Mouse (Mus musculus) kidney, postnatal 14 days (tissue): ENCODE results near the gene Syt9.

Source experiments
- DNase-seq: peaks from one replicate; pipeline ENCODE4 v3.0.0; 2022; ENCODE audit warnings: mixed read lengths

The Syt9 gene

DNA sequence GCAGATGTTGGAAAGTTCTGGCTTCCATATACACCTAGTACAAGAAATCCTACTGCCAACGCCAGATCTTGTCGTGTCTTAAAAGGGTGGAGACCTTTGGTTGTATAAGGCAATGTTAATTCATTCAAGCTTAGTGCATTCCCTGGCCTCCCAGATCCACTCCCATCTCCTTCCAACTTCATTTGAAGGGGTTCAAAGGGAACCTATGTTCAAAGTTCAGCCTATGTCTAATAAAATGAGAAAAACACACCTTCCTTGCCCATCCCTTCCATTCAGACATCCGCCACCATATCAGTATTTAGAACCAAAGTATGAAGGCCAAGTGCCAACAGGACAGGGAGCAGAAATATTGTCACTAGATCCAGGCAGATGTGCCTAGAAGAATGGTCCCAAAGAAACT, 177.3 kb downstream of the Syt9 start:
- no peak for DNase-seq

DNA sequence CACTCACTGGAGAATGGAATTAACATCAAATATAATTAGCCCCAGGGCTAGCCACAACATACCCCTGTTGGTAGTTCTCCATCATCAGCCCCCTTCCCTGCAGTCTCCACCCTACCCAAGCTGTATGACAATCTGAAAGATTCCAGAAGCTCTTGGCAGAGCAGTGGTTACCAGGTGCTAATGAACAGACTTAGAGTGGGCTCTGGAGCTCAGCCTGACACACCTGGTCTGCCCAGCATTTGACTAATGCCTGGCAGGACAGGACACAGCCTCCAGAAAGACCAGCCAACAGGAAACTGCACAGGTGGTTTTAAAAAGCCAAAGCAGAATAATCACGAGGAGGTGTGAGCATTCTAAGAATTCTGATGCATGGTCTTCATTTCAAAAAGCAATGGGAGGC, 182.9 kb downstream of the Syt9 start:
- no peak for DNase-seq

DNA sequence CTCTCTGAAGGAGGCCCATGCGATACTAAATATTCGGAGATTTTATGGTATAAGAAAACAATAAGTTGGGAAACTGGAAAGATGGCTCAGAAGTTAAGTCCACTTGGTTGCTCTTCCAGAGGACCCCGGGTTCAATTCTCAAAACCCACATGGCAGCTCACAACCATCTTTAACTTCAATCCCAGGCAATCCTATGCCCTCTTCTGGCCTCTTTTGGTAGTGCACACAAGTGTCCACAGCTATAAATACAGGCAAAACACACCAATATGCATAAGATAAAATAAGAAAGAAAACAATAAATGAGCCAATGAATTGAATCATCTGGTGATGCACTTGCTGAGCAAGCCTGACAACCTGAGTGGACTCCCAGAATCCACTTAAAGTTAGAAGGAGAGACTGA, 185.4 kb downstream of the Syt9 start:
- no peak for DNase-seq

DNA sequence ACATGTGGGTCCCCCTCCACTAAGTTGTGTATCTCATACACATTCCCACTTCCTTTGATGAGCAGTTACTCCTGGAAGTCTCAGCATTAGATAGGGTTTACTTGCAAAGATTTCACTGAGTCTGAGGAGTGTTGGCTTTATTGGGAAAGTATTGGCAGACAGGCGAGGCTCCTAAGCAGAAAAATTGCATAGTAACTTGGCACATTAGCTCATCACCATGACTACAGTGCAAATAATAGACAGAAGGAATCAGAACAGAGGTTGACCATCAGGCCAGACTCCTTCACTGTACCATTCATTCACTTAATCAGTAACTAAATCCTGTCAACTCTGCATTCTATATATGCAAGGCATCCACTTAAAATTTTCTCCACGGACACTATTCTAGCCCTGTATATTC, 190.1 kb downstream of the Syt9 start:
- no peak for DNase-seq

DNA sequence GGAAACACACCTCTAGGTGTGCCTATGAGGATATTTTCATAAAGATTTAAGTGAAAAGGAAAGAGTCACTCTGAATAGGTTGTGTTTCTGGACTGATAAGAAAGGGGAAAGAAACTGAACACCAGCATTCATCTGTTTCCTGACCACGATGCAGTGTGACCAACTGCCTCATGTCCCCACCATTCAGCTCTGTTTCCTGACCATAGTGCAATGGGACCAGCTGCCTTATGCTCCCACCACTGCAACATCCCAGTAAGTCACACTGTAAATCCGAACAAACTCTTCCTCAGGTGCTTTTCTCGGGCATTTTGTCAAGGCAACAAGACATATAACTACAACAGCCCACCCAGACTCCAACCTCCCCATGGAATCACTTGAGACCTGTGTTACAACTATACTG, 191.1 kb downstream of the Syt9 start:
- DNase-seq: no peak

DNA sequence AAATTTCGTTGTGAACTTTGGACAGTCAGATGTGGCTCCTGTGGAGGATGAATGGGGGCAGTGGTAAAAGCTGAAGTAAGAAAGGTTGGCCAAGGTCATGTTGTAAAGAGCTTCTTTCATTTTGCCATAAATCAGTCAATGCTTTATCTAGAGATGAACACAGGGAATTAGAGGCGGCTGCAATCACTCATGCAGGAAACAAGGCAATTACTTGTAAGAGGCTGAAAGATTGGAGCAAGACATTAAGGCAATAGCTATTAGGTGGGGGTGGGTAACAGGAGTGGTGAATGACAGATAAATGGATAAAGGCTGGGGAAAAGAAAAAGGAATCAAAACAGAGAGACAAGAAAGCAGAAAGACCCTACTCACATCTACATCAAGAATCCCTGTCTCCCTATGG, 193.2 kb downstream of the Syt9 start:
- no peak for DNase-seq

DNA sequence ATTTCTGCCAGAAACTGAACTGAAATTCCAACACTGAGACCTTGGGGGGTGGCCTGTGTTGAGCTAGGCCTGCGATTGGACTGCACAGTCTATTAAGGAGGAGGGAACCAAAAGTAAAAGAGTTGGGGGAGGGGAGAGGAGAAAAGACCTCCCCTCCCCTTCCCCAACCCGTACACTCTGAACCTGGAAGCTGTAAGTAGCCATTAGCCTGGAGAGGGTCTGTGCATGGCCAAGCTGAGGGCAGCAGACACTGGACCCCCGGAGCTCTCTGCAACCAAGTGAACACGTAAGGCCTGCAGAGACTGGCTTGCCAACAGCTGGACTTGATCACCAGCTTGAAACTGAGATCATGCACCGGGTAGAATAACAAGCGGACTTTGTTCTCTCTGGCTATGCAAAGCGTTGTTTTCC, 196.7 kb downstream of the Syt9 start, which contains the start of gene Olfml1:
TSS of gene Olfml1 (plus strand) at position 186 of the 411 bp plus-strand sequence.
- DNase-seq: peak; percentile 67

DNA sequence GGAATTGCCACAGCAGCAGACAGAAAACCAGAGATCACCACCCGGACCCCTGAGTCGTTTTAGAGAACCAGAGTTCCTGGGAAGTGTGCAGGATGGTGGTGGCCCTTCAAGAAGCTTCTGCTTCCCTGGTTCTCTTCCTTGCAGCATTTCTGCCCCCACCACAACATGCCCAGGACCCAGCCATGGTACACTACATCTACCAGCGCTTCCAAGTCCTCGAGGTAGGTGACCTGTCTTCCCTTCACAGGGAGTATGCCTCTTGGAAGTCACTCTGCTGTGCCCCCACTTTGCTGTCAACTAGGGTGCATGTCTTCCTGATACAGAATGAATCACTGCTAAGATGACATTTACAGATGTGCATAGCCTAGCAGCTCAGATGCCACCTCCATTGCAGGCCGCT, 197.1 kb downstream of the Syt9 start:
- DNase-seq: no peak

DNA sequence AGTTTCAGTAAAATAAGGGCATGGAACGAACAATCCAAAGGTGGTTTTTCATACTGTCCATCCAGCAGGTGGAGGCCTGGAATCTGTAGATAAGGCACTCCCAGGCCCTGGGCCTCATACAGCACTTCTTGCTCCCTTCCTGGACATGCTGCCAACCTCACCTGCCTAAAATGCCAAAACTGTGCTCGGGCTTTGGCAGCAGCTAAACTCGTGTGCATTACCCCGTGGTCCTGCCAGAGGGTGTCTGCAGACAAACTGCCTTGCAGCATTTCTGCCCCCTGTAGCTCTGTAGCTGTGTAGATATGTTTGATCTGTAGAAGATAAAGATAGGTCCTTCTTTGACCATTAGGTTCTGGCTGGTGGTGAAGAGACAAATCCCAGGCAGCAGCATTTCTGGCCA, 198.4 kb downstream of the Syt9 start:
- peak; percentile 7 for DNase-seq

DNA sequence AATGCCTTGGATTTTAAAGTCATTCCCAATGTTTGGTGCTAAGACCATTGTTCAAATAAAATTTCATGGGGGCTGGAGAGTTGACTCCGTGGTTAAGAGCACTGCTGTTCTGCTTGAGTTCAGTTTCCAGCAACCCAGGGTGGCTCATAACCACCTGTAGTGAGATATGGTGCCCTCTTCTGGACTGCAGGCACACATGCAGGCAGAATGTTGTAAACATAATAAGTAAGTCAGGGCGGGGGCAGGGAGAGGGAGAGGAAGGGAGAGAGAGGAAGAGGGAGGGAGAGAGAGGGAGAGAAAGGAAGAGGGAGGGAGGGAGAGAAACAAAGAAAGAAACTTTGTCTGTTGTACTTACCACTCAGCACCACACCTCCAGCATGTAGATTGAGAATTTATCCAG, 203.3 kb downstream of the Syt9 start:
- DNase-seq: peak; percentile 8

DNA sequence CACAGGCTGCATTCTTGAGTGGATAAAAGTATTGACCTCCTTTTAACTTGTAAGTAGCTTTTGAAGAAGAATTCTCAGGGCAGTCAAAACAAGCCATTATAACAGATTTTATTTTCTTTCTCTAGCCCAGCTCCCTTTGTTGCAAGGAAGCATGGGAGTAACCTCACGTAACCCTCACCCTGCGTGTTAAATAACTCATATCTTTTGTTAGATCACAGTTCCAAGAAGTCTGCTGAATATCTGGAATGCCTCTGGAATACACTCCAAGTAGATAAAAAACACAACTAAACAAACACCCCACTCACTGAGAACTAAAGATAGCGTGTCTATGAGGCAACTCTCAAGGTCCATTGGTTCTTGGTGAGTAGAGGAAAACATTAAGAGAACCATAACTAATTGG, 203.7 kb downstream of the Syt9 start:
- peak; percentile 34 for DNase-seq

DNA sequence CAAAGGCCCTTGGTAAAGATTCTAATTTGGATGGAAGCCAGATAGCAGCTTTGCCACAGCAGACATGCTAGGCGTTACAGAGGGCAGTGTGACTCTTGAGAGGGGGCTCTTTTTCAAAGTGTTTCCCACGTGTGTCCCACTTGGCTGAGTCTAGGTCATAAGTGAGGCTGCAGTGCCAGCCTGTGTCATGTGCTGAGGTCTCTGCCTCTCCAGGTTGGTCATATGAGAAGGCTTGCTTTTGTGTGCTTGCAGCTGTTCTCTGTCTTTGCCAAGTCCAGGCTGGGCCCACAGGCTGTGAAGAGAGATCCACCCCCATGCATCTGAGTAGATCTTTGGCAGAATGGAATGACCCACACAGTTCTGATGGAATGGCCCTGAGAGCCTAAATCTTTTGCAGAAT, 222.1 kb downstream of the Syt9 start:
- DNase-seq: no peak

DNA sequence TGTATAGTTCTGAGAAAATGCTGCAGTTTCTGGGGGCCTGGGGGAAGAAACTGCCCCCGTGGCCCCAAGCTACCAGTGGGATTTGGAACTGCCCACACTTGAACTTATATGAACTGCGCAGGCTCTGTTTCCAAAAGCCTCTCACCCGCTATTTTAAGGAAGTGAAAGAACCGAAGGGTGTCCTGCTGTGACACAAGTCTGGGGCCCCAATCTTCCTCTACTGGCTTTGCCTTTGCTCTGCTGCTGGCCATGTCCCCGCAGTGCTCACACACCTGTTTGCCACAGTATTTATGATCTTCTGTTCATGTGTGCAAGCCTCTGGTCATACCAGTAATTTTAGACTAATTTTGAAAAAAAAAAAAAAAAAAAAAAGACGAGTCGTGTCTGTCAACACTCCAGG, 223.4 kb downstream of the Syt9 start:
- DNase-seq: peak; percentile 3

DNA sequence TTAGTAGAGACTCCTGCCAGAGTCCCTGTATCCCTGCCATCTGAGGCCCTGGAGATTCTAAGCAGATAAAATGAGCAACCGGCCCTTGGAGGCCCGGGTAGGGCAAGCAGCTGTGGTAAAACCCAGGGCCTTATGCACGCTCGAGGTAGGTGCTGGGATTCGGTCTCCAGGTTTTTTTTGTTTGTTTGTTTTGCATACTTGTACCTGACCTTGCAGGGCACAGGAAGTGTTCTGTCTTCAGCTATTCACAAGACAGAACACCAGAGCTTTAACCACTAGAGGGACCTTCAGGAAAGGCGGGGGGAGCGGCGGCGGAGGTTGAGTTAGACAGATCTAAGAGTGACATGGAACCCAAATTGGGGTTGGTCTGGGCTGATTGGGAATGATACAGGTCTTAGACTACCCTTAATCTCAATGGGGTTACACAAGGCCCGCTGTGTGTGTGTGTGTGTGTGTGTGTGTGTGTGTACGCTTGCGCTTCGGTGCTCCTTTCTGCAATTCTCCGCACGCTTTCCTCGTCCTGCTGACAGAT, 223.9 kb downstream of the Syt9 start:
- peak; percentile 65 for DNase-seq

DNA sequence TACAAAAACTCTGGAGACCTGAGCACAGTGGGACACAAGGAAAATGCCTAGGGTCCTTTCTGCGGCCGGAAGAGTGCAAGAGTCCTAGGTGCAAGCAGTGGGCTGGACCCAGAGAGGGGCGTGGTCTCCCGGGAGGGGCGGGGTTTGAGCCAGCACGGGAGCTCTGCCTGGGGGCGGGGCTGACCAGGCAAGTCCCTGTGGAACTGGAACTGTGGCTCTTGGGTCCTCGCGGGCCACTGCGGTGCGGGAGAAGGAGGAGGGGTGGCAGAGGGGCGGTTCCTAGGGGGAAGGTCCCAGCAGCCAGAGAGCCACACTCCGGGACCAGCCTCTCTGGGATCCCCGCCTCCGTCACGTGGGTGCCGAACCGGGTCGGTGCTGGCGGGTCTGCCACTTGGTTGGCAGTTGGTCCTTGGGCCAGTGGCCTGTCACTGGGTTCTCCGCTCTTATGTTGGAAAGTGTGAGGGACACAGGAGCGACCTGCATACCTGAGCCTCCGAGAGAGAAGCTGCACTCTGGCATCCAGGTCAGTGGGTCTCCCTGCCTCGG, 224.4 kb downstream of the Syt9 start, which contains the start of gene Ppfibp2:
TSS of gene Ppfibp2 (plus strand) at position 351 of the 546 bp plus-strand sequence.
- DNase-seq: peak; percentile 97

DNA sequence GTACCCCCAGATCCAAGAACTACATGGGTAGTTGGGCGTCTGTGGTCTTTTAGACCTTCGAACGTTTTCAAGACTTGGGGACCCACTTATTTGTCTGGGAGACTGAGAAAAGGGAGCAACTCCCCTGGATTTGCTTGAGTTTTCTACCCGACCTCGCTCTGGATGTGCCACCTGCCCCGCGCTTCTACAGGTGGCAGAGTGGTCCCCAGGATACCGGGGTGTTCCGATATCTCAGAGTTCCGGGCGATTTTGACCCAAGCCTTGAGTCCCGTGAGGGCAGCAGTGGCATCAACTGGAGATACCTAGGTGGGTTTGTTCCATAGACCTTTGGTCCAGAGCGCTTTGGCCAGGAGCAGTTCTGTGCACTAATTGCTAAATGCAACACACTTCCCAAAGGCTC, 224.9 kb downstream of the Syt9 start:
- DNase-seq: no peak

DNA sequence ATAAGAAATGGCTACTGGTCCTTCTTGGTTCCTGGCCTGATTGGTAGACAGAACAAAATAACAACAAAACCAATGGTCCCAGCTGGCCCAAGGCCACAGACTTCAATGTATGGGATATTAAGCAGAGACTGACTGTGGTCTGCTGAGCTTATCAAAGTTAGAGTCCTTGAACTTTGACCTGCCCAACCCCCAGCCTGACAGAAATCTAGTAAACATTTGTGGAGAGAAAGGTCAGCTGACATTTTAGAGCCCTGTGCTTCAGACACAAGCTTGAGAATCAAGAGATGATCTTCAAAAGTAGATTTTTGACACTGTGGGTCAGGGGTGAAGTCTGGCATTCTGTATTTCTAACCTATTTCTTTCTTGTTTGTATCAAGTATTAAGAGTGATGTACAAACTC, 226.2 kb downstream of the Syt9 start:
- no peak for DNase-seq

DNA sequence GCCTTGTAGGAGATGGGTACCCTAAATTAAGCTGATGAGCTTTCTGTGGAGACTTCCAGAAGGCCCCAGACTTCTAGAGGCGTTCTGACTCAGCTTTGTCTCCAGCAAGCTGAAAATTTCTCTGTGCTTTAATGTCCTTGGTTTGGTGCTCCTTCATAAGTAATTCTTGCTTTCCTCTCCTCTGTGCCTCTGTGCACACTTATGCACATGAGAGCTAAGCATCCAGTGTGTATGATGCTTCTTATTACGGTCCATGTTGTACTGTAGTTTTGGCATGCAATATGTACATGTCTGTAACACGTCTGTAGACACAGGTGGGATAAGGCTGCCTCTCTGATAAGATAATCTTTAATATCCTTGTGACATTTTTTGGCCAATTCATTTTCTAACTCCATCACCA, 227.4 kb downstream of the Syt9 start:
- no peak for DNase-seq
